Mouse (Mus musculus) CD8-positive naive resting alpha-beta T cell, adult 2 months (primary cell): ENCODE measurements around the gene Trmt112.
A peak's percentile ranks its signal among the peaks of the same experiment; 100 is the strongest.

Experiments
- DNase-seq, 2 experiments: peaks; one replicate each; pipeline ENCODE4 v3.0.0; 2022; ENCODE audit warnings: low read depth in 2 of 2, low spot score in 2 of 2

Gene Trmt112

DNA sequence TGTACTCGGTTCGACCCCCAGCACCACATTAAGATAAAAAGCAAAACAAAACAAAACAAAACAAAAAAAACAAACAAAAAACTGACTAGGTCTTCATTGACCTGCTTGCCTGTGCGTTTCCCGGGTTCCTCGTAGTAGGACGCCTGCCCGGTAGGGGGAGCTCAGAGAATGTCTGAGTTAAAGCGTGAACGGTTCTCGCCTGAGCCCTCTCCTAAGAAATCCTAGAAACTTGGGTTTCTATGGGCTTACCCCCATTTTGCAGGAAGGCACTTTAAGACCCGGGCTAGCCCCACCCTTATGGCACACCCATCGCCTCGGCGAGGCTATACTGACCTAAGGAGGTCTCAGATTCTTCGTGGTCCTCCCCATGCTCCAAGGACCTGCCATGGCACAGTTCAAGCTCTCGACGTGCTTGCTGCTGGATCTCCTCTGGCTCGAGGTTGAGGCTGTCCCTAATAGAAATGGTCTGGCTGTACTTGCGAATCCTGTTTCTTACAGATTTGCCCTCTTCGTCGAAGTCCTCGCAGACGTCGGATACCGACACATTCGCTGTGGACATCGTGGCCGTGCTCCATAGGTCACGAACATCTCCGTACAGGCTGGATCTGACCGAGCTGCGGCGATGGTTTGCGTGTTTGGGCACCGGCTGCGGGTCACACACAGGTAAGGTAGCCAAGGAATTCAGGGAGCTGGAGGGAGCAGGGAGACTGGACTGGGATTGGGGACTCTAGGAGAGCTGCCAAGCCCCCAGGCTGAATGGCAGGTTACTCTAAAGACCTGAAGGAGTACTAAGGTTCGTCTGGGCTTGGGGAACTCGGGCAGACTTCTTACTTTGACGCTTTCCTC lies 15.2 kb downstream of the Trmt112 start:
- DNase-seq = peak; percentile 77 to 89

DNA sequence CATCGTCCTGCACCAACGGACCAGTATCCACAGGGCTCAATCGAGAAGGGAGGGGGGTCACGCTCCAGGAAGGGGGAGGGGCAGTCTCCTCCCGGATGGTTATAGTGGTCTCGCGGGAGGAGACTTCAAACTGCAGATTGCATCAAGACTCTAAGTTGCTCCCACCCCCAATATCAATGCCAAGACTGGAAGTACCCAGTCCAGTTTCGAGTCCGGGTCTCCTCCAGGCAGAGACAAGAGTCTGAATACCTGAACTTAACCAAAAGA lies 15.7 kb downstream of the Trmt112 start, which contains the start of gene Catsperz:
TSS of gene Catsperz (minus strand) at position 74 of the 267 bp plus-strand sequence.
- no peak for DNase-seq

- no peak for DNase-seq
Observed at GRCm38 (mm10) chr19:6925611-6926329, 16.3 kb downstream of the Trmt112 start.

GRCm38 (mm10) chr19:6926559-6927255 lies 17.2 kb downstream of the Trmt112 start:
- no peak for DNase-seq

- DNase-seq = no peak
Observed at GRCm38 (mm10) chr19:6928080-6928479, 18.6 kb downstream of the Trmt112 start.

DNA sequence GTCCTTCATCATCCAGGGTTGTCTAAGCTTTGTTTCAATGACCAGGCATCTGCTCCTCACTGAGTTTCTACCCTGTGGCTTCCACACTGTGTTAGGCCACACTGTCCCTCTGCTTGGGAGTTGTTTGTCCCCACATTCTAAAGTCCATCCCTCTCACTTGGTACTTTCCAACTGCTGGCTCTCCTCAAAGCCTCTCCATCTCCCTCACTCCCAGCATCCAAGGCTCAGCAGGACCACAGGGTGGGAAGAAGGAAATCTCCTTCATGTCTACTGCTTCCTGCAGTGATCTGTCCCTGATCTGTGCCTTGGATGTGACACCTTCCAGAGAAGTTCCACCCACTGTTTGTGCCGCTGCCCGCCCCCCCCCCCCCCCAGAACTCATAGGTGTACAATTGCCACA lies 21.5 kb downstream of the Trmt112 start:
- DNase-seq = no peak

DNA sequence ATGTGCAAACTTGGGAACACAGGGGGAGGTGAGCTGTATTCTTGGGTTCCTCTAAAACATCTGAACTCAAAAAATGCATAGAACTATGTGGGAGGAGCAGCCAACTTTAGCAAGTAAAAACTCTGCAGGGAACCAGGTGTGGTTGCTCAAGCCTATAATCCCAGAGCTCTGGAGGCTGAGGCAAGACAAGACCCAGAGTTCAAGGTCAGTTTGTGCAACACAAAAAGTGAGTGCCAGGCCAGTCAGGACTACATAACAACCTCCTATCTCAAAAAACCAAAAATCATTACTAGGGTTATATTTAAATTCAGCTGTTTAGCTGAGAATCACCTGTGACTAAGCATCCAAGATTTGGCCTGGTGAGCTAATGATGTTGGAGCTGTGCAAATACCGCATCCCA lies 22.5 kb downstream of the Trmt112 start:
- no peak for DNase-seq

DNA sequence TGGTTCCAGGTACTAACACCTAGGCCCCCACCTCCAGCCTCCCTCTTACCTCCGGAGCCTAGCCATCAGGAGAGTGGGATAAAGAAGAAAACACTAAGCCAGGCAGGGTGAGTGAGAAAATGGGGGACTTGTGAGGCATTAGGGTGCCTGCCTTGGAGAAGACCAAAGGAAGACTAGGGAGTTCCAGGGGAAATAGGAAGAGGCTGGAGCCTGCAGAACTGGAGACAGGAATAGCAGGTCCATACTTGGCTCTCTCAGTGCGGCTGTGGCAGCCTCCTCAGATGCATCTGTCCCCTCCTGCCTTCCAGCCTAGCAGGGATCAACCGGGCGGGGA lies 23.6 kb downstream of the Trmt112 start:
- DNase-seq = no peak

DNA sequence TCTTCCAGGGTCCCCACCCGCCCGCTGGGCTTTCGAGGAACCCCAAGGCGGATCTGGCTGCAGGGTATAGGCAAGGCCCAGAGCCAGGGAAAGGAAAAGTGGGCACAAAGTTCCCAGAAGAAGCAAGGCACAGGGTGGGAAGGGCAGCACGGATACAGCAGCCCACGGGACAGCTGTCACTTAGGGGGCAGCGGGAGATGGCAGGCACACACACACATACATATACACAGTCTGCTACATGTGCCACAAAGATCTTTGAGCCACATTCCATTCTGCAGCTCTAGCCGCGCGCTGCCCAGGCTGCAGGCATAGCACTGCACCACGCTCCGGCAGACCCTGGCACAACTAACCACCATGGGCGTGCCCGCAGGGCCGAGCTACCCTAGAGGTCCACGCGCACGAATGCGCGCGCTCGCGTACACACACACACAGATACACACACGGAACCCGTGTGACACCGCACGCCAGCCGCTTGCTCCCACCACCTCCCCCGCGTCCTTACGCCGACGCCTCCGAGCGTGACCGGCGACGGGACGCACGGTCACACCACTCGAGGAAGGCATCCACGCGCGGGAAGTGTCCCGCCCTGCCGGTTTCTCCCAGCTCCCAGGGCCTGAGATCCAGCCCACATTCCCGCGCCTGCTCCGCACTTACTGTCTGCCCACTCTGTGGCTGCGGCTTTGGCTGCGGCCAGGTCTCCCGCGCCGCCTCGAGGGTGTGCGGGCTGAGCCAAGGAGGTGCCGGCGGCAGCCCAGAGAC lies 24.1 kb downstream of the Trmt112 start:
- DNase-seq = no peak

GRCm38 (mm10) chr19:6934195-6934977 lies 24.9 kb downstream of the Trmt112 start, which contains the start of gene Kcnk4:
TSS of gene Kcnk4 (minus strand) at chr19:6934515.
- no peak for DNase-seq

DNA sequence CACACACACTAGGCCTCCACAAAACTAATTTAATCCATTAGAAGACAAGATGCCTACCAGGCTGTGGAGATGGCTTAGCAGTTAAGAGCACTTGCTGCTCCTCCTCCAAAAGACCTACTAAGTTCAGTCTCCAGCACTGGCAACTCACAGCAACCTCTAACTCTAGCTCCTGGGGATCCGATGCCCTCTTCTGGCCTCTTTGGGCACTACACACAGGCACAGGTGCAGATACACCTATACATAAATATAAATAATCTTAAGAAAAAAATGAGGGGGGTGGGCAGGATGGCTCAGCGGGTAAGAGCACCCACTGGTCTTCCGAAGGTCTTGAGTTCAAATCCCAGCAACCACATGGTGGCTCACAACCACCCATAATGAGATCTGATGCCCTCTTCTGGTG lies 26.8 kb downstream of the Trmt112 start:
- DNase-seq = peak in 1 of 2 experiments; percentile 45

GRCm38 (mm10) chr19:6937541-6938465 lies 28.3 kb downstream of the Trmt112 start:
- DNase-seq = no peak

DNA sequence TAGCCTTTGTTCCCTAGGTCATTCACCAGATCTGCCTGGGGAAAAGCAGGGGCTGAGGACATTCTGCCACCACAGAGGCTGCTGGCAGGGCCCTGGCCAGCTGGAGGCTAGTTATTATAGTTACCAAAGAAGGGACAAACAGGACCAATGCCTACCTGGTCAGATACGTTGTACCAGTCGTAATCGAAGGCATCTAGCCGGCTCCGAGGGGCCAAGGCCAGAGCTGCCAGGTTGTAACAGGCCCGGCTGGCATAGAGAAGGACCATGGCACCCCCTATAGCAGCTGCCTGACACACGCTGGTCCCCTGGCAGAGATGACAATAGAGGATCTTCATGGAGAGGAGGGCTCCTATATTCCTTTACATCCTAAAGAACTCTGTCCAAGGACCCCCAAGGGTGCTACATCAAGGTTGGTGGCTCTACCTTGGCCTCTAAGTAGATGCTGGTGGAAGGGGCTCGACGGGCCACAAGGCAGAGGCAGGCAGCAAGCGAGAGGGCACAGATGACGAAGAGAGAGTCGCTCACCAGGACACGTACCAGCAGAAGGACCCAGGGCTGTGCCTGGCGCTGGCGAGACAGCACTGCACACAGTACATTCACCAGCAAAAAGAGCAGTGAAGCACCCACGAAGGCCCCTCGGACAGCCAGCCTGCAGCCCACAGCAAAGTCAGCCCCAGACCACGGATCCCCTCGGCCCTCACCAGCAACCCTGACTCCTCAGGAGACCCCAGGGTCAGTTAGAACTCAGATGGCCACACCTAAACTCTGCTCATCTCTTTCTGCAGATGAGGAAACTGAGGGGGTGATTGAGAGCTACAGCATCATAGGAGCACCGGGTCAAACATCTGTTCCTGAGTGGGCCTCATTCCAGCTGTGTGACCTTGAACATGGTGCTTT lies 29.9 kb downstream of the Trmt112 start:
- DNase-seq = no peak

DNA sequence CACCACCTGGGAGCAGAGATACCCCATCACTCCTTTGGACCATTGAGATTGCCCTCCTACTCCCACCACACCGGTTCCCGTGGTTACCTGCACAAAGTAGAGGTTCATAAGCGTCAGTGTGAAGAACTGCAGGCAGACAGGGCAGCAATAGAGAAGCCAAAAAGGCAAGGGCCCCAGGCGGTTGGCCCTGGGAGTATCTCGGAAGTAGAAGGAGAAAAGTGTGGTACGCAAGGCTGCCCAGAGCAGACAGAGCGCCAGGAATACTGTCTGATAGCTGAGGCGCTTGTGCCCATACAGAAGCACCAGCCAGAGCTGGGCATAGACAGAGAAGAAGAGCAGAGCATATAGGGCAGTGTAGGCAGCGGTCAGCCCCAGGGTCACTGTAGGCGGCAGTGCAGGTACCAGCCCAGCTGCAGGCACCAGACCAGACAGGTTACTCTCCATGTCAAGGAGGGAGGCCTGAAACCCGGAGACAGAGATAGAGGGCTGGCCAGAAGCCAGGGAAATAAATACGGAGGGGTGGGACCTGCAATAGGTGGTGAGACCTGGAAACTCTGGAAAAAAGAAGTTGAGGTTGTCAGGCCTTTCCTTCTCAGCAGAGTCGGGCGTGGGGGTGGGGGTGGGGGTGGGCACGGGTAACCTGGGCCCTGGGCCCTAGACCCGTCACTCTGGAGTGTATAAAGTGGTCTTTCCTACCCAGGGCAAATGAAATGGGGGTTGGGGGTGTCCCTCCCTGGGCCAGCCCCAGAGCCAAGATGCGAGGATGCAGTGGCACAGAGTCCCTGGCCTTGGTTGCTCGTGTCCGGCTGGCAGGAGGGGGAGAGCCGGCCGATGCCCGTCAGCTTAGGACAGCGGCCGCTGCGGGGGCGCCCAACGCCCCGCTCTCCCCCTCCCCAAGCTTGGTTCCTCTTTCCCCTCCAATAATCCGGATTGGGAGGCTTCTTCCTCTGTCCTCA lies 31.2 kb downstream of the Trmt112 start:
- no peak for DNase-seq

DNA sequence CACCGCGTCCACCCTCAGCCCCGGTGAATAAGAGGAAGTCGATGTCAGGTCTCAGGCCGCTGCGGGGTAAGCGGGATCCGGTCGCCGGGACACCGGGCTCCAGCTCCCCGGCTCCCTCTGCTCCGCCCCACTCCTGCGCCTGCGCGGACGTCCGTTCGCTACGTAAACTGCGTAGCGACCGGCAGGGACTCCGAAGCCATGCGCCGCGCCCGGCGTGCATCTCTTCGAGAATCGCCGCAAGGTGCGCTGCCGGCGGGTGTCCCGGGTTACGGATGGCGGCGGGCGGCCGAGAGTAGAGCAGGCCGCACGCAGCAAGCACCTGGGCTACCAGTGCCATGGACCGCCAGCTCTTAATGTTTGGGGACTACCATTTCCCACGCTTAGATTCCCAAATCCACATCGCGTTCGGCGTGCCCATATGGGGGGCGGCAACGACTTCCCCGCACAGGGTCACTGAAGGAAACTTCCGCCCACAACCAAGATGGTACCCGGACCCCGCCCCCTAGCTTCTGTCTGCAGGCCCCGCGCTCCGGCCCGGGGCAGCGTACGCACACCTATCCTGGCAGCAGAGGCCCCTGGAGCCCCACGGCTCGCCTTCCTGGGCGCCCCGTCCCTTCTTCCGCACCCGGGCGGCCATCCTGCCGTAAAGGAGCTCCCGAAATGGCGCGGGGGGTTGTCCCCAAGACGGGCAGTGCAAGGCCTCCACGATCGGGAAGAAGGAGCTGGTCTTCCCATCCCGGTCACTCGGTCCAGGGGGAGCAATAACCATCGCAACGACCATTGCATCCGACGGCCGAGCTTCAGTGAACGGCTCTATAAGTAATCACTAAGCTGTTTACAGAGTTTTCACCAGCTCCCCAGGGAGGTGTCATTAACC lies 32.1 kb downstream of the Trmt112 start, which contains the start of gene Bad:
TSS of gene Bad (plus strand) at position 490 of the 877 bp plus-strand sequence.
- peak; percentile 90 to 96 for DNase-seq

DNA sequence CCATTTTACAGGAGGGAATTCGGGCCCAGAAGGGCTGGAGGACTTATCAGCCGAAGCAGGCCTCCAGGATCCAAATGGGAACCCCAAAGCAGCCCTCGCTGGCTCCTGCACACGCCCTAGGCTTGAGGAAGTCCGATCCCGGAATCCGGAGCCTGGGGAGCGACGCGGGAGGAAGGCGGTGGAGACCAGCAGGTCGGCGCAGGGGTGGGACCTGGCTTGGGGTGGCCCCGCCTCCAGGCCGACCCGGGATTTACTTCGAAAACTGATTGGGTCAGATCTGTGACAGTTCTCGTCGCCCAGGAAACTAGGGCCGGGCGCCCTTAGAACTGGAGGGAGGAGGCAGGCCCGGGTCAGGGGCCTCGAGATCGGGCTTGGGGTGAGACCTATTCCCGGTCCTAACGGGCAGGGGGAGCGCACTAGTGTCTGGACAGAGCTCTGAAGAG lies 32.8 kb downstream of the Trmt112 start, which contains the start of gene Gpr137:
TSS of gene Gpr137 (minus strand) at position 232 of the 443 bp plus-strand sequence.
- DNase-seq = peak; percentile 76 to 85
